Mouse (Mus musculus): ENCODE results near the gene Abcb6. TPM values are rescaled to one million over a fixed set of nuclear protein-coding genes. Genes with fewer than 3 reads are reported as not detected.
A peak's percentile ranks its signal among the peaks of the same experiment; 100 is the strongest.

The Abcb6 gene
- polyA plus RNA-seq, 1 experiment from 2014 or later = 21.7 TPM

- ATAC-seq (replicated peaks; ENCODE audit: low FRiP score, low TSS enrichment, low read depth) (no peak), DNase-seq (ENCODE audit: low spot score) (no peak)
- 85% methylated on average over 7 of the region's 7 CpGs for WGBS
- H3K27ac ChIP-seq (ENCODE audit: low read depth) = no peak overlapping the region
- H3K36me3 ChIP-seq (ENCODE audit: control insufficient read depth, insufficient read depth, low read length) = peaks cover 57% of the 10 kb centered on the region
- H3K4me1 ChIP-seq (replicated peaks; ENCODE audit: control insufficient read depth, insufficient read depth, low read length) = peaks cover 7% of the 10 kb centered on the region; the same call in 1 of the 2 replicates
- no peaks in the 10 kb centered on the region for H3K9me3 ChIP-seq (ENCODE audit: control insufficient read depth, low read length)
- no peak overlapping the region for H3K4me2 ChIP-seq (ENCODE audit: low read length)
- no peak overlapping the region for H3K4me3 ChIP-seq (ENCODE audit: low read depth, low read length)
- H3K27me3 ChIP-seq (replicated peaks; ENCODE audit: control insufficient read depth, insufficient read depth, low read length) = no peaks in the 10 kb centered on the region
- no peak overlapping the region for H3K9ac ChIP-seq (ENCODE audit: low read length)
These were observed 32.6 kb downstream of the Abcb6 start for GRCm38 (mm10) chr1:75147411-75148135.

GRCm38 (mm10) chr1:75145589-75145988 lies 34.6 kb downstream of the Abcb6 start:
- 90% methylated on average over 3 of the region's 3 CpGs for WGBS
- no peak for ATAC-seq (replicated peaks; ENCODE audit: low FRiP score, low TSS enrichment, low read depth)

GRCm38 (mm10) chr1:75142301-75143261 lies 37.6 kb downstream of the Abcb6 start, which contains the start of the genes Cnppd1 and Retreg2:
Gene Cnppd1, minus strand, starts transcription at chr1:75142711.
Gene Retreg2, plus strand, starts transcription at chr1:75142778.
- ATAC-seq (replicated peaks; ENCODE audit: low FRiP score, low TSS enrichment, low read depth) = peak; percentile 91

More at GRCm38 (mm10) chr1:75145589-75145988, 34.6 kb downstream of the Abcb6 start:
- Histone ChIP-seq H3K36me3 (ENCODE audit: control insufficient read depth, insufficient read depth, low read length) (peaks cover 57% of the 10 kb centered on the region), H3K4me1 (replicated peaks; ENCODE audit: control insufficient read depth, insufficient read depth, low read length) (peaks cover 12% of the 10 kb centered on the region; the same call in 1 of the 2 replicates), H3K4me2 (ENCODE audit: low read length) (no peak overlapping the region), H3K4me3 (ENCODE audit: low read depth, low read length) (no peak overlapping the region), H3K27ac (ENCODE audit: low read depth) (no peak overlapping the region), H3K9me3 (ENCODE audit: control insufficient read depth, low read length) (no peaks in the 10 kb centered on the region), H3K27me3 (replicated peaks; ENCODE audit: control insufficient read depth, insufficient read depth, low read length) (no peaks in the 10 kb centered on the region), H3K9ac (ENCODE audit: low read length) (no peak overlapping the region)
- DNase-seq (ENCODE audit: low spot score) = no peak

GRCm38 (mm10) chr1:75141486-75142190 lies 38.6 kb downstream of the Abcb6 start:
- peak overlapping the region; percentile 88 for H3K27ac ChIP-seq (ENCODE audit: low read depth)
- H3K4me2 ChIP-seq (ENCODE audit: low read length) = peak overlapping the region; percentile 82
- peaks cover 58% of the 10 kb centered on the region for H3K36me3 ChIP-seq (ENCODE audit: control insufficient read depth, insufficient read depth, low read length)
- DNase-seq (ENCODE audit: low spot score) (peak; percentile 82), ATAC-seq (replicated peaks; ENCODE audit: low FRiP score, low TSS enrichment, low read depth) (peak; percentile 25; the same call in 1 of the 2 replicates)
- H3K9me3 ChIP-seq (ENCODE audit: control insufficient read depth, low read length) = no peaks in the 10 kb centered on the region
- H3K9ac ChIP-seq (ENCODE audit: low read length) = peak overlapping the region; percentile 83
- peak overlapping the region; percentile 84 for H3K4me3 ChIP-seq (ENCODE audit: low read depth, low read length)
- WGBS = under 1% methylated on average over 50 of the region's 53 CpGs
- H3K27me3 ChIP-seq (replicated peaks; ENCODE audit: control insufficient read depth, insufficient read depth, low read length) = no peaks in the 10 kb centered on the region
- peaks cover 18% of the 10 kb centered on the region; the same call in 1 of the 2 replicates for H3K4me1 ChIP-seq (replicated peaks; ENCODE audit: control insufficient read depth, insufficient read depth, low read length)

More at GRCm38 (mm10) chr1:75142301-75143261, 37.6 kb downstream of the Abcb6 start, which contains the start of the genes Cnppd1 and Retreg2:
- Histone ChIP-seq H3K36me3 (ENCODE audit: control insufficient read depth, insufficient read depth, low read length) (peaks cover 58% of the 10 kb centered on the region), H3K4me3 (ENCODE audit: low read depth, low read length) (peak within 1 kb of the TSS; percentile 84), H3K9me3 (ENCODE audit: control insufficient read depth, low read length) (no peaks in the 10 kb centered on the region), H3K4me2 (ENCODE audit: low read length) (peak within 1 kb of the TSS; percentile 82), H3K27ac (ENCODE audit: low read depth) (peak within 1 kb of the TSS; percentile 88), H3K27me3 (replicated peaks; ENCODE audit: control insufficient read depth, insufficient read depth, low read length) (no peaks in the 10 kb centered on the region), H3K4me1 (replicated peaks; ENCODE audit: control insufficient read depth, insufficient read depth, low read length) (peaks cover 18% of the 10 kb centered on the region; the same call in 1 of the 2 replicates), H3K9ac (ENCODE audit: low read length) (peak within 1 kb of the TSS; percentile 83)
- under 1% methylated on average over 85 of the region's 91 CpGs for WGBS
- peak; percentile 98 for DNase-seq (ENCODE audit: low spot score)

GRCm38 (mm10) chr1:75140601-75141190 lies 39.5 kb downstream of the Abcb6 start:
- H3K4me3 ChIP-seq (ENCODE audit: low read depth, low read length) = peak overlapping the region; percentile 84
- ATAC-seq (replicated peaks; ENCODE audit: low FRiP score, low TSS enrichment, low read depth) (no peak), DNase-seq (ENCODE audit: low spot score) (no peak)
- no peaks in the 10 kb centered on the region for H3K27me3 ChIP-seq (replicated peaks; ENCODE audit: control insufficient read depth, insufficient read depth, low read length)
- peaks cover 18% of the 10 kb centered on the region; the same call in 1 of the 2 replicates for H3K4me1 ChIP-seq (replicated peaks; ENCODE audit: control insufficient read depth, insufficient read depth, low read length)
- 54% methylated on average over 4 of the region's 4 CpGs for WGBS
- H3K9ac ChIP-seq (ENCODE audit: low read length) = peak overlapping the region; percentile 83
- H3K4me2 ChIP-seq (ENCODE audit: low read length) = peak overlapping the region; percentile 82
- H3K9me3 ChIP-seq (ENCODE audit: control insufficient read depth, low read length) = no peaks in the 10 kb centered on the region
- peaks cover 58% of the 10 kb centered on the region for H3K36me3 ChIP-seq (ENCODE audit: control insufficient read depth, insufficient read depth, low read length)
- no peak overlapping the region for H3K27ac ChIP-seq (ENCODE audit: low read depth)

- DNase-seq (ENCODE audit: low spot score) (no peak), ATAC-seq (replicated peaks; ENCODE audit: low FRiP score, low TSS enrichment, low read depth) (no peak)
- peaks cover 46% of the 10 kb centered on the region for H3K36me3 ChIP-seq (ENCODE audit: control insufficient read depth, insufficient read depth, low read length)
- peaks cover 10% of the 10 kb centered on the region; the same call in 1 of the 2 replicates for H3K4me1 ChIP-seq (replicated peaks; ENCODE audit: control insufficient read depth, insufficient read depth, low read length)
- no peak overlapping the region for H3K9ac ChIP-seq (ENCODE audit: low read length)
- H3K9me3 ChIP-seq (ENCODE audit: control insufficient read depth, low read length) = no peaks in the 10 kb centered on the region
- no peak overlapping the region for H3K4me3 ChIP-seq (ENCODE audit: low read depth, low read length)
- WGBS = 90% methylated on average over 2 of the region's 2 CpGs
- H3K4me2 ChIP-seq (ENCODE audit: low read length) = no peak overlapping the region
- no peaks in the 10 kb centered on the region for H3K27me3 ChIP-seq (replicated peaks; ENCODE audit: control insufficient read depth, insufficient read depth, low read length)
- H3K27ac ChIP-seq (ENCODE audit: low read depth) = no peak overlapping the region
These were observed 41.7 kb downstream of the Abcb6 start for GRCm38 (mm10) chr1:75138448-75138847.

- H3K36me3 ChIP-seq (ENCODE audit: control insufficient read depth, insufficient read depth, low read length) = peaks cover 46% of the 10 kb centered on the region
- DNase-seq (ENCODE audit: low spot score) (no peak), ATAC-seq (replicated peaks; ENCODE audit: low FRiP score, low TSS enrichment, low read depth) (no peak)
These were observed 43.5 kb downstream of the Abcb6 start for GRCm38 (mm10) chr1:75136730-75137129.

More at GRCm38 (mm10) chr1:75136730-75137129, 43.5 kb downstream of the Abcb6 start:
- Histone ChIP-seq H3K9ac (ENCODE audit: low read length) (no peak overlapping the region), H3K27me3 (replicated peaks; ENCODE audit: control insufficient read depth, insufficient read depth, low read length) (no peaks in the 10 kb centered on the region), H3K9me3 (ENCODE audit: control insufficient read depth, low read length) (no peaks in the 10 kb centered on the region), H3K4me2 (ENCODE audit: low read length) (no peak overlapping the region), H3K4me1 (replicated peaks; ENCODE audit: control insufficient read depth, insufficient read depth, low read length) (peaks cover 10% of the 10 kb centered on the region; the same call in 1 of the 2 replicates), H3K4me3 (ENCODE audit: low read depth, low read length) (no peak overlapping the region), H3K27ac (ENCODE audit: low read depth) (no peak overlapping the region)
- 34% methylated on average over 3 of the region's 3 CpGs for WGBS

All from intestine, embryonic 14.5 days (tissue).